Mouse (Mus musculus) hindbrain, postnatal 0 days (tissue): Measurements from ENCODE around the gene Olfr766-ps1. TPM values are rescaled to one million over a fixed set of nuclear protein-coding genes. Genes with fewer than 3 reads are reported as not detected.

ENCODE experiments used
- ATAC-seq: fragments of 200-750 bp; cut with Nextera tagmentation; 2 replicates; pipeline ENCODE4 v1.8.0; 2017; ENCODE audit warnings: mild to moderate bottlenecking, moderate TSS enrichment, moderate library complexity
- DNase-seq: peaks from one replicate; pipeline ENCODE4 v3.0.0-alpha.2; 2015; ENCODE audit warnings: low spot score
- H3K27ac ChIP-seq: fragments of 300-500 bp; sonication (generic); 2 replicates; pipeline ENCODE4 v1.5.1; 2014; ENCODE audit warnings: mild to moderate bottlenecking
- H3K27me3 ChIP-seq: fragments of 300-500 bp; sonication (generic); 2 replicates; pipeline ENCODE4 v1.6.1; 2014; ENCODE audit warnings: low read length, mixed read lengths; ENCODE audit not compliant: insufficient read depth
- H3K36me3 ChIP-seq: fragments of 300-500 bp; sonication (generic); 2 replicates; pipeline ENCODE4 v1.6.1; 2014; ENCODE audit warnings: low read length, mixed read lengths; ENCODE audit not compliant: insufficient read depth
- H3K4me1 ChIP-seq: fragments of 300-500 bp; sonication (generic); 2 replicates; pipeline ENCODE4 v1.6.1; 2014; ENCODE audit warnings: antibody characterized with exemption, low read length, mixed read lengths; ENCODE audit not compliant: insufficient read depth
- H3K4me2 ChIP-seq: fragments of 300-500 bp; sonication (generic); 2 replicates; pipeline ENCODE4 v1.6.1; 2014; ENCODE audit warnings: low read depth, mild to moderate bottlenecking, low read length, moderate library complexity, mixed read lengths
- H3K4me3 ChIP-seq: fragments of 300-500 bp; sonication (generic); 2 replicates; pipeline ENCODE4 v1.5.1; 2014; ENCODE audit warnings: low read length
- H3K9ac ChIP-seq: fragments of 300-500 bp; sonication (generic); replicated peaks from 2 replicates; pipeline ENCODE4 v1.6.1; 2014; ENCODE audit warnings: mild to moderate bottlenecking, low read length, moderate library complexity, mixed read lengths
- H3K9me3 ChIP-seq: fragments of 300-500 bp; sonication (generic); 2 replicates; pipeline ENCODE4 v1.6.1; 2016; ENCODE audit warnings: low read length, mixed read lengths
- CTCF ChIP-seq: IDR thresholded peaks from 2 replicates; pipeline ENCODE4 v1.5.1; 2016; ENCODE audit warnings: antibody characterized with exemption, control low read depth, low read depth
- WGBS: fragments of 180-500 bp; shearing (Covaris S2); extraction: QIAGEN DNeasy Blood & Tissue Kit; methylation state at CpG from one replicate; pipeline ENCODE4 v1.1.7; 2014; 5-methylcytosine and 5-hydroxymethylcytosine counted together
- polyA plus RNA-seq: library from polyadenylated mRNA; unstranded; fragments of >200 nt; fragmentation: Nextera tagmentation; extraction: Ambion mirVana; gene quantifications from 2 replicates; pipeline ENCODE4 v1.2.1, GENCODE M21; 2015
- total RNA-seq: library from RNA; depleted of rRNA; stranded (reverse); fragments of >200 nt; gene quantifications from 2 replicates; pipeline ENCODE4 v1.2.3, GENCODE M21; 2014; rRNA removed

Gene Olfr766-ps1
- total and polyA plus RNA-seq, 2 experiments from 2014 or later: not detected

- no peaks in the 10 kb centered on the region for H3K4me1 ChIP-seq
- no peak for ATAC-seq
- H3K4me3 ChIP-seq: no peak within 1 kb of the TSS
- no peak within 1 kb of the TSS for H3K4me2 ChIP-seq
- 81% methylated on average over 3 of the region's 3 CpGs for WGBS
- no peaks in the 10 kb centered on the region for H3K9me3 ChIP-seq
- no peak for TF ChIP-seq CTCF
- H3K27me3 ChIP-seq: no peaks in the 10 kb centered on the region
- no peaks in the 10 kb centered on the region for H3K36me3 ChIP-seq
- H3K27ac ChIP-seq: no peak within 1 kb of the TSS
- H3K9ac ChIP-seq: no peak within 1 kb of the TSS
- DNase-seq: no peak
Measured at GRCm38 (mm10) chr10:129039796-129040195, 29.0 kb downstream of the Olfr766-ps1 start, which contains the start of gene Olfr764-ps1. TSS of gene Olfr764-ps1 (minus strand) at chr10:129039896.

DNA sequence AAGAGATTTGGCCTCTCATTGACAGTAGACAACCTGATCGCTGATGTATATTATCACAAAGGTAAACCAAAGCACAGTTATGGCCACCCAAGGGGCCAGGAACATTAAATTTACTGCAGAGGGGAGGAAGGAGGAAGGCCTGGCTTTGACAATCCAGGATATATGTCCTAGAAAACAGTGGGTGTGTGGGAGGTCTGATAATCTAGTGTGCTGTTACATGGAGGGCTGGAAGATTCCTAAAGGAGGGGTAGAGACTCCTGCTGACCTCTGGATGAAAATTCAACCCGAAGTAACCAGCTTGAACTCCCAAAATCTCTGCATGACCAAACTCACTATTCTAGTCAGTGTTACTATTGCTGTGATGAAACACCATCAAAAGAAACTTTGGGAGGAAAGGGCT lies 40.4 kb downstream of the Olfr766-ps1 start:
- no peak for TF ChIP-seq CTCF
- H3K27ac ChIP-seq: no peak overlapping the region
- H3K4me2 ChIP-seq: no peak overlapping the region
- 81% methylated on average over 2 of the region's 2 CpGs for WGBS
- no peaks in the 10 kb centered on the region for H3K27me3 ChIP-seq
- H3K9ac ChIP-seq: no peak overlapping the region
- ATAC-seq (no peak), DNase-seq (no peak)
- no peak overlapping the region for H3K4me3 ChIP-seq
- no peaks in the 10 kb centered on the region for H3K9me3 ChIP-seq
- H3K4me1 ChIP-seq: no peaks in the 10 kb centered on the region
- H3K36me3 ChIP-seq: no peaks in the 10 kb centered on the region

DNA sequence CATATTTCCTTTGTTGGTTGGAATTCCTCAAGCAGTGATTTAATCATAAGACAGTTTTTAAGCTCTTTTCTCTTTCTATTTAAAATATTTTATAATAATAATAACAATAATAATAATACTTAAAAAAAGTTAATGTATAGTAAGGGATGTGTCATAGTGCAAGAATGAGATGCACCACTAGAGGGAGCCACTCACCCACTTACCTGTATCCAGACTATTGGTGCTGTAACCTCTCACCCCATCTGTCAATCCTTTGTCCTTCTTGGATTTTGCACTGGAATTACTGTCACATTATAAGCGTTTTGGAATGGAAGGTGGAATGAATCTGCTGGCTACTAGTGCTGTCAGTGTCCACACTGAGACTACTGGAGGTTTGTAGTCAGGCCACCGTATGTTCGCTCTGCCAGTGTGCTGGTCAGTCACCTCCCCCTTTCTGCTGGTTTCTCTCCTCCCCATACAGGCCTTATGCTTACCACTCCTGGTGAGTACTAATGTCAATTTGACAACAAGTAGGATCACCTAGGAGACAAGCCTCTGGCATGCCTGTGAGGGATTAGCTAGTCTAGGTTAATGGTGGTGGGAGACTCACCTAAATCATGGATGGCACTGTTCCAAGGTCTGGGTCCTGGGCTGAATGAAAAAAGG lies 42.6 kb downstream of the Olfr766-ps1 start:
- ATAC-seq: peak; percentile 78
- H3K36me3 ChIP-seq: no peaks in the 10 kb centered on the region
- H3K27ac ChIP-seq: no peak overlapping the region
- H3K4me1 ChIP-seq: no peaks in the 10 kb centered on the region
- no peak overlapping the region for H3K9ac ChIP-seq
- 60% methylated on average over 3 of the region's 3 CpGs for WGBS
- no peak overlapping the region for H3K4me2 ChIP-seq
- no peak overlapping the region for H3K4me3 ChIP-seq
- TF ChIP-seq CTCF: peak; percentile 83
- no peaks in the 10 kb centered on the region for H3K27me3 ChIP-seq
- no peaks in the 10 kb centered on the region for H3K9me3 ChIP-seq
- peak; percentile 83 for DNase-seq

DNA sequence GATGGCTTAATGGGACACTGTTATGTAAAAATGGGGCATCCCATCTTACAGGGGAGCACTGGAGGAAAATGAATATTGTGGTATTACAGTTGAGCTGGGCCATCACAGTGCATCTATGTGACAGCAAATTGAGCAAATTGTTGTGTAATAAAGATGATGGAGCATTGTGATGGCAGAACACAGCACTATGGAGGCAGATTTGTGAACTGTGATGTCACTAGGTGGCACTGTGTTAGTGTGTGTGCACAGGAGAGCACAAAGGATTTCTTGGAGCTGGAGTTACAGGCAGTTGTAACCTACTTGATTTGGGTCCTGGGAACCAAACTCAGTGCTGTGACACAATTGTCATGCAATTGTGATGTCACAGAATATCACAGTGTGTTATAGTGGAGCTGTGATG lies 45.5 kb downstream of the Olfr766-ps1 start:
- no peaks in the 10 kb centered on the region for H3K4me1 ChIP-seq
- no peak overlapping the region for H3K4me3 ChIP-seq
- H3K36me3 ChIP-seq: no peaks in the 10 kb centered on the region
- ATAC-seq: no peak
- no peak overlapping the region for H3K9ac ChIP-seq
- no peak for DNase-seq
- TF ChIP-seq CTCF: peak; percentile 10; the same call in 1 of the 2 replicates
- no peak overlapping the region for H3K4me2 ChIP-seq
- no peaks in the 10 kb centered on the region for H3K9me3 ChIP-seq
- no peaks in the 10 kb centered on the region for H3K27me3 ChIP-seq
- no peak overlapping the region for H3K27ac ChIP-seq

GRCm38 (mm10) chr10:129014477-129014876 lies 54.3 kb downstream of the Olfr766-ps1 start:
- Histone ChIP-seq H3K27me3 (no peaks in the 10 kb centered on the region), H3K36me3 (no peaks in the 10 kb centered on the region), H3K4me2 (no peak overlapping the region), H3K4me1 (no peaks in the 10 kb centered on the region), H3K9ac (no peak overlapping the region), H3K27ac (no peak overlapping the region), H3K9me3 (no peaks in the 10 kb centered on the region), H3K4me3 (no peak overlapping the region)
- DNase-seq (no peak), ATAC-seq (no peak)
- TF ChIP-seq CTCF: no peak

Other genes starting within 250 kb of the Olfr766-ps1 start
- gene Ormdl2, start 247.3 kb downstream of the Olfr766-ps1 start, total RNA-seq: 12.0 and 23.1 TPM in 2 replicates
- 23.8 and 24.8 TPM in 2 replicates for gene Ormdl2, start 247.3 kb downstream of the Olfr766-ps1 start, polyA plus RNA-seq
- gene Gdf11, start 177.3 kb downstream of the Olfr766-ps1 start, total RNA-seq: 15.9 and 18.8 TPM in 2 replicates
- gene Gdf11, start 177.3 kb downstream of the Olfr766-ps1 start, polyA plus RNA-seq: 6.7 and 7.6 TPM in 2 replicates
- gene Cd63, start 168.0 kb downstream of the Olfr766-ps1 start, total RNA-seq: 35.2 and 40.9 TPM in 2 replicates
- gene Cd63, start 168.0 kb downstream of the Olfr766-ps1 start, polyA plus RNA-seq: 417 and 436 TPM in 2 replicates
- gene Rdh5, start 146.1 kb downstream of the Olfr766-ps1 start, total RNA-seq: 22.6 and 24.8 TPM in 2 replicates
- 21.0 and 29.2 TPM in 2 replicates for gene Rdh5, start 146.1 kb downstream of the Olfr766-ps1 start, polyA plus RNA-seq
- 70.9 and 97.6 TPM in 2 replicates for gene Bloc1s1, start 144.9 kb downstream of the Olfr766-ps1 start, total RNA-seq
- 292 and 298 TPM in 2 replicates for gene Bloc1s1, start 144.9 kb downstream of the Olfr766-ps1 start, polyA plus RNA-seq
- gene Itga7, start 135.2 kb downstream of the Olfr766-ps1 start, total RNA-seq: 29.0 and 30.6 TPM in 2 replicates
- 15.1 and 16.9 TPM in 2 replicates for gene Itga7, start 135.2 kb downstream of the Olfr766-ps1 start, polyA plus RNA-seq
- not detected in 2 replicates for gene Mettl7b, start 108.0 kb downstream of the Olfr766-ps1 start, total RNA-seq
- gene Mettl7b, start 108.0 kb downstream of the Olfr766-ps1 start, polyA plus RNA-seq: not detected in 2 replicates
- gene Olfr9, start 79.5 kb downstream of the Olfr766-ps1 start, total RNA-seq: not detected in 2 replicates
- gene Olfr9, start 79.5 kb downstream of the Olfr766-ps1 start, polyA plus RNA-seq: not detected in 2 replicates
- gene Olfr763, start 58.2 kb downstream of the Olfr766-ps1 start, total RNA-seq: not detected in 2 replicates
- gene Olfr763, start 58.2 kb downstream of the Olfr766-ps1 start, polyA plus RNA-seq: not detected in 2 replicates
- gene Olfr764-ps1, start 29.1 kb downstream of the Olfr766-ps1 start, total RNA-seq: not detected in 2 replicates
- gene Olfr764-ps1, start 29.1 kb downstream of the Olfr766-ps1 start, polyA plus RNA-seq: not detected in 2 replicates
- gene Olfr765, start 19.0 kb downstream of the Olfr766-ps1 start, total RNA-seq: not detected in 2 replicates
- gene Olfr765, start 19.0 kb downstream of the Olfr766-ps1 start, polyA plus RNA-seq: not detected in 2 replicates
- gene Olfr767, start 13.9 kb upstream of the Olfr766-ps1 start, total RNA-seq: not detected in 2 replicates
- not detected in 2 replicates for gene Olfr767, start 13.9 kb upstream of the Olfr766-ps1 start, polyA plus RNA-seq
- not detected in 2 replicates for gene Olfr768, start 30.4 kb upstream of the Olfr766-ps1 start, total RNA-seq
- gene Olfr768, start 30.4 kb upstream of the Olfr766-ps1 start, polyA plus RNA-seq: not detected in 2 replicates
- not detected in 2 replicates for gene Olfr769, start 48.9 kb upstream of the Olfr766-ps1 start, total RNA-seq
- gene Olfr769, start 48.9 kb upstream of the Olfr766-ps1 start, polyA plus RNA-seq: not detected in 2 replicates
- not detected in 2 replicates for gene Olfr770, start 70.0 kb upstream of the Olfr766-ps1 start, total RNA-seq
- gene Olfr770, start 70.0 kb upstream of the Olfr766-ps1 start, polyA plus RNA-seq: not detected in 2 replicates
- gene Olfr771, start 95.8 kb upstream of the Olfr766-ps1 start, total RNA-seq: not detected in 2 replicates
- not detected in 2 replicates for gene Olfr771, start 95.8 kb upstream of the Olfr766-ps1 start, polyA plus RNA-seq
- not detected in 2 replicates for gene Olfr772, start 108.9 kb upstream of the Olfr766-ps1 start, total RNA-seq
- not detected in 2 replicates for gene Olfr772, start 108.9 kb upstream of the Olfr766-ps1 start, polyA plus RNA-seq
- gene Olfr773, start 118.4 kb upstream of the Olfr766-ps1 start, total RNA-seq: not detected in 2 replicates
- not detected in 2 replicates for gene Olfr773, start 118.4 kb upstream of the Olfr766-ps1 start, polyA plus RNA-seq
- gene Olfr774, start 167.2 kb upstream of the Olfr766-ps1 start, total RNA-seq: not detected in 2 replicates
- gene Olfr774, start 167.2 kb upstream of the Olfr766-ps1 start, polyA plus RNA-seq: not detected in 2 replicates
- gene Olfr775, start 179.4 kb upstream of the Olfr766-ps1 start, total RNA-seq: not detected in 2 replicates
- not detected in 2 replicates for gene Olfr775, start 179.4 kb upstream of the Olfr766-ps1 start, polyA plus RNA-seq
- not detected in 2 replicates for gene Olfr776, start 190.2 kb upstream of the Olfr766-ps1 start, total RNA-seq
- not detected in 2 replicates for gene Olfr776, start 190.2 kb upstream of the Olfr766-ps1 start, polyA plus RNA-seq
- not detected in 2 replicates for gene Olfr777, start 202.5 kb upstream of the Olfr766-ps1 start, total RNA-seq
- not detected in 2 replicates for gene Olfr777, start 202.5 kb upstream of the Olfr766-ps1 start, polyA plus RNA-seq
- gene Olfr780, start 249.1 kb upstream of the Olfr766-ps1 start, total RNA-seq: not detected in 2 replicates
- gene Olfr780, start 249.1 kb upstream of the Olfr766-ps1 start, polyA plus RNA-seq: not detected in 2 replicates